11 mouse cellular contexts compared by ENCODE assay signal in the genomic region with DNA sequence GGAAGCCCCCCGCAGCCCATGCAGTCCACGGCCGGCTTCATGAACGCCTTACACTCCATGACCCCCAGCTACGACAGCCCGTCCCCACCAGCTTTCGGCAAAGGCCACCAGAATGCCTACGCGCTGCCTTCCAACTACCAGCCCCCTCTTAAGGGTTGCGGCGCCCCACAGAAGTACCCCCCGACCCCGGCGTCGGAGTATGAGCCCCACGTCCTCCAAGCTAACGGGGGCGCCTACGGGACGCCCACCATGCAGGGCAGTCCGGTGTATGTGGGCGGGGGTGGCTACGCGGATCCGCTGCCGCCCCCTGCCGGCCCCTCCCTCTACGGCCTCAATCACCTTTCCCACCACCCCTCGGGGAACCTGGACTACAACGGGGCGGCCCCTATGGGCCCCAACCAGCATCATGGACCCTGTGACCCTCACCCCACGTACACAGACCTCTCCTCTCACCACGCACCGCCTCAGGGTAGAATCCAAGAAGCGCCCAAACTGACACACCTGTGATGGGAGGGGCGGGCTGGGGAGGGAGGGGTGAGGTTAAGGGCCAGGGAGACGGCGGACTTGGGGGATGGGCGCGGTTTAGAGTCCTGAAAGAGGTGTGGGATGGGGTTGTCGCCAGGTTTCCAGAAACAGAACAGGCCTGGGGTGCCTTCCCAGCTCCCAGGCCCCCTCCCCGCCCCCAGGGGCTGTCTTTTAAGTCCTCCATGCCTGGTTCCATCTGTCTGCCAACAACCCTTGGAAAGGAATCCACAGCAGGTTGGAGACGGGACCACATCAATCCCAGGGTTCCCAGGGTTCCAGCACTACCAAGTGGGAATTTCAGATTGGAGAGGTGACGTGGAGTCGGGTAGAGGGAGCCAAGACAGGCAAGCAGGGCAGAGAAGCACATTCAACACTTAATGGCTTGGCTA. TPM values are rescaled to one million over a fixed set of nuclear protein-coding genes. Genes with fewer than 3 reads are reported as not detected.
DNase-seq lines count a peak whose midpoint lies in the region; ATAC-seq and TF ChIP-seq lines count a peak whose summit lies in the region.
"Had no signal": no experiment of that assay in that cellular context is flagged by ENCODE, and none has a peak within 500 bp of the region (broad histone marks: within the 10 kb centered on the region; RNA-seq: fewer than 3 reads in every experiment).

No protein-coding gene starts in this region.

- no peak for DNase-seq in midbrain, postnatal 0 days (ENCODE audit: low spot score)
- no peak for DNase-seq in midbrain, embryonic 10.5 days (ENCODE audit: low spot score)
- DNase-seq in hindbrain, embryonic 10.5 days (ENCODE audit: low spot score): peak; percentile 44
- peak; percentile 66 to 78 for DNase-seq in kidney, postnatal 4 days
- DNase-seq in frontal cortex, postnatal 25 days (ENCODE audit: low spot score in 2 of 2): no peak
- DNase-seq in testis, postnatal 14 days (ENCODE audit: low spot score): no peak
- DNase-seq in layer of hippocampus, adult 9-10 months (ENCODE audit: low spot score): no peak

- ATAC-seq in midbrain, postnatal 0 days (ENCODE audit: low FRiP score): no peak
- ATAC-seq in stomach, embryonic 16.5 days (ENCODE audit: insufficient read depth, low FRiP score): no peak
- ATAC-seq: activated CD4-positive, CD25-positive, alpha-beta regulatory T cell, adult 4 months had no signal

- H3K9ac ChIP-seq in midbrain, postnatal 0 days (replicated peaks; ENCODE audit: low read length, poor library complexity, severe bottlenecking): no peak overlapping the region
- peak overlapping the region; percentile 73 for H3K9ac ChIP-seq in stomach, embryonic 16.5 days (ENCODE audit: low read length)

- TF ChIP-seq CTCF in midbrain, postnatal 0 days (IDR thresholded peaks at IDR 0.05): no peak

- peak overlapping the region; percentile 4; the same call in 1 of the 2 replicates for H3K4me2 ChIP-seq in midbrain, postnatal 0 days (ENCODE audit: low read depth, low read length, poor library complexity, severe bottlenecking)
- peak overlapping the region; percentile 59 for H3K4me2 ChIP-seq in stomach, embryonic 16.5 days (ENCODE audit: low read depth, low read length)

- no peak overlapping the region for H3K27ac ChIP-seq in midbrain, postnatal 0 days (ENCODE audit: low read depth, low read length)
- no peak overlapping the region for H3K27ac ChIP-seq in midbrain, embryonic 10.5 days (replicated peaks)
- peak overlapping the region; percentile 86 for H3K27ac ChIP-seq in hindbrain, embryonic 10.5 days
- H3K27ac ChIP-seq in stomach, embryonic 16.5 days (ENCODE audit: low read length): peak overlapping the region; percentile 93

- WGBS in midbrain, postnatal 0 days: 4% methylated on average over 45 of the region's 45 CpGs
- WGBS in midbrain, embryonic 10.5 days: 2% methylated on average over 45 of the region's 45 CpGs
- WGBS in hindbrain, embryonic 10.5 days: 2% methylated on average over 44 of the region's 45 CpGs
- WGBS in stomach, embryonic 16.5 days: 7% methylated on average over 45 of the region's 45 CpGs

- H3K9me3 ChIP-seq in midbrain, postnatal 0 days (ENCODE audit: low read length): no peaks in the 10 kb centered on the region
- no peaks in the 10 kb centered on the region for H3K9me3 ChIP-seq in midbrain, embryonic 10.5 days (replicated peaks)
- H3K9me3 ChIP-seq in hindbrain, embryonic 10.5 days: no peaks in the 10 kb centered on the region
- H3K9me3 ChIP-seq in stomach, embryonic 16.5 days (replicated peaks; ENCODE audit: control insufficient read depth, low read length): no peaks in the 10 kb centered on the region

- H3K4me3 ChIP-seq in midbrain, postnatal 0 days (ENCODE audit: low read depth, low read length): no peak overlapping the region
- H3K4me3 ChIP-seq in midbrain, embryonic 10.5 days: no peak overlapping the region
- peak overlapping the region; percentile 50 for H3K4me3 ChIP-seq in hindbrain, embryonic 10.5 days
- peak overlapping the region; percentile 37 for H3K4me3 ChIP-seq in stomach, embryonic 16.5 days (replicated peaks; ENCODE audit: low read length)

- peaks cover 94% of the 10 kb centered on the region for H3K27me3 ChIP-seq in midbrain, postnatal 0 days (ENCODE audit: insufficient read depth, low read length)
- peaks cover 100% of the 10 kb centered on the region for H3K27me3 ChIP-seq in midbrain, embryonic 10.5 days (ENCODE audit: low read depth, poor library complexity, severe bottlenecking)
- H3K27me3 ChIP-seq in hindbrain, embryonic 10.5 days (ENCODE audit: insufficient read depth, poor library complexity, severe bottlenecking): peaks cover 100% of the 10 kb centered on the region
- H3K27me3 ChIP-seq in stomach, embryonic 16.5 days (ENCODE audit: control insufficient read depth, insufficient read depth, low read length): peaks cover 37% of the 10 kb centered on the region

- no peaks in the 10 kb centered on the region for H3K36me3 ChIP-seq in midbrain, postnatal 0 days (ENCODE audit: insufficient read depth, low read length)
- no peaks in the 10 kb centered on the region for H3K36me3 ChIP-seq in midbrain, embryonic 10.5 days
- H3K36me3 ChIP-seq in hindbrain, embryonic 10.5 days: peaks cover 5% of the 10 kb centered on the region; the same call in 1 of the 2 replicates
- H3K36me3 ChIP-seq in stomach, embryonic 16.5 days (ENCODE audit: control insufficient read depth, insufficient read depth, low read length): no peaks in the 10 kb centered on the region

- no peaks in the 10 kb centered on the region for H3K4me1 ChIP-seq in midbrain, postnatal 0 days (ENCODE audit: insufficient read depth, low read length)
- peaks cover 15% of the 10 kb centered on the region; the same call in 1 of the 2 replicates for H3K4me1 ChIP-seq in midbrain, embryonic 10.5 days
- peaks cover 33% of the 10 kb centered on the region for H3K4me1 ChIP-seq in hindbrain, embryonic 10.5 days (replicated peaks)
- H3K4me1 ChIP-seq in stomach, embryonic 16.5 days (ENCODE audit: control insufficient read depth, insufficient read depth, low read length): peaks cover 56% of the 10 kb centered on the region

RNA-seq across cellular contexts. Expression of a gene that starts 4.2 kb away (rescaled TPM):
- total RNA-seq in midbrain, postnatal 0 days (2014; rRNA removed): 0.52 and 1.2 TPM in 2 replicates
- polyA plus RNA-seq in midbrain, postnatal 0 days (2015; fragmentation: Nextera tagmentation; extraction: Ambion mirVana): not detected in 2 replicates
- 0.10 TPM in 1 of 2 replicates, not detected in the other for polyA plus RNA-seq in midbrain, embryonic 10.5 days (2016; fragmentation: Nextera tagmentation; extraction: Ambion mirVana)
- 30.1 and 49.6 TPM in 2 replicates for polyA plus RNA-seq in hindbrain, embryonic 10.5 days (2016; fragmentation: Nextera tagmentation; extraction: Ambion mirVana)
- 9.1 and 11.5 TPM in 2 replicates for polyA plus RNA-seq in stomach, embryonic 16.5 days (2015; fragmentation: Nextera tagmentation; extraction: Ambion mirVana)
- total RNA-seq: gastrocnemius, adult 18-20 months; neutrophil, adult 5-6 weeks had no signal
- polyA plus RNA-seq: activated CD4-positive, CD25-positive, alpha-beta regulatory T cell, adult 4 months had no signal

RNA-seq across cellular contexts. Expression of a gene that starts 19.4 kb away (rescaled TPM):
- not detected in 2 replicates for total RNA-seq in midbrain, postnatal 0 days (2014; rRNA removed)
- polyA plus RNA-seq in midbrain, postnatal 0 days (2015; fragmentation: Nextera tagmentation; extraction: Ambion mirVana): not detected in 2 replicates
- 0.15 TPM in 1 of 2 replicates, not detected in the other for polyA plus RNA-seq in midbrain, embryonic 10.5 days (2016; fragmentation: Nextera tagmentation; extraction: Ambion mirVana)
- 15.4 and 22.7 TPM in 2 replicates for polyA plus RNA-seq in hindbrain, embryonic 10.5 days (2016; fragmentation: Nextera tagmentation; extraction: Ambion mirVana)
- polyA plus RNA-seq in stomach, embryonic 16.5 days (2015; fragmentation: Nextera tagmentation; extraction: Ambion mirVana): 0.24 TPM in 1 of 2 replicates, not detected in the other
- total RNA-seq: gastrocnemius, adult 18-20 months; neutrophil, adult 5-6 weeks had no signal
- polyA plus RNA-seq: activated CD4-positive, CD25-positive, alpha-beta regulatory T cell, adult 4 months had no signal

RNA-seq across cellular contexts. Expression of a gene that starts 23.0 kb away (rescaled TPM):
- total RNA-seq in midbrain, postnatal 0 days (2014; rRNA removed): 0.94 and 9.2 TPM in 2 replicates
- polyA plus RNA-seq in midbrain, postnatal 0 days (2015; fragmentation: Nextera tagmentation; extraction: Ambion mirVana): not detected in 2 replicates
- not detected in 2 replicates for polyA plus RNA-seq in midbrain, embryonic 10.5 days (2016; fragmentation: Nextera tagmentation; extraction: Ambion mirVana)
- polyA plus RNA-seq in hindbrain, embryonic 10.5 days (2016; fragmentation: Nextera tagmentation; extraction: Ambion mirVana): 5.3 and 9.6 TPM in 2 replicates
- 0.99 and 1.5 TPM in 2 replicates for polyA plus RNA-seq in stomach, embryonic 16.5 days (2015; fragmentation: Nextera tagmentation; extraction: Ambion mirVana)
- polyA plus RNA-seq: activated CD4-positive, CD25-positive, alpha-beta regulatory T cell, adult 4 months had no signal

RNA-seq across cellular contexts. Expression of a gene that starts 28.1 kb away (rescaled TPM):
- total RNA-seq in midbrain, postnatal 0 days (2014; rRNA removed): 0.09 and 0.66 TPM in 2 replicates
- polyA plus RNA-seq in midbrain, postnatal 0 days (2015; fragmentation: Nextera tagmentation; extraction: Ambion mirVana): not detected in 2 replicates
- polyA plus RNA-seq in midbrain, embryonic 10.5 days (2016; fragmentation: Nextera tagmentation; extraction: Ambion mirVana): not detected in 2 replicates
- polyA plus RNA-seq in hindbrain, embryonic 10.5 days (2016; fragmentation: Nextera tagmentation; extraction: Ambion mirVana): 0.47 and 3.1 TPM in 2 replicates
- 2.2 and 2.7 TPM in 2 replicates for polyA plus RNA-seq in stomach, embryonic 16.5 days (2015; fragmentation: Nextera tagmentation; extraction: Ambion mirVana)

RNA-seq across cellular contexts. Expression of a gene that starts 43.0 kb away (rescaled TPM):
- total RNA-seq in midbrain, postnatal 0 days (2014; rRNA removed): 1.5 TPM in 1 of 2 replicates, not detected in the other
- not detected in 2 replicates for polyA plus RNA-seq in midbrain, postnatal 0 days (2015; fragmentation: Nextera tagmentation; extraction: Ambion mirVana)
- polyA plus RNA-seq in midbrain, embryonic 10.5 days (2016; fragmentation: Nextera tagmentation; extraction: Ambion mirVana): not detected in 2 replicates
- polyA plus RNA-seq in hindbrain, embryonic 10.5 days (2016; fragmentation: Nextera tagmentation; extraction: Ambion mirVana): 0.14 and 6.3 TPM in 2 replicates
- 13.8 TPM in 2 replicates for polyA plus RNA-seq in stomach, embryonic 16.5 days (2015; fragmentation: Nextera tagmentation; extraction: Ambion mirVana)
- total RNA-seq: neutrophil, adult 5-6 weeks had no signal
- polyA plus RNA-seq: activated CD4-positive, CD25-positive, alpha-beta regulatory T cell, adult 4 months had no signal

Comparison
In these comparisons a context has a peak if more than half of its experiments do, and no peak if none do; other contexts are left out.
1. DNase-seq: peak in hindbrain, embryonic 10.5 days (single experiment) and kidney, postnatal 4 days (2 of 2); none in midbrain, postnatal 0 days (single experiment), midbrain, embryonic 10.5 days (single experiment), frontal cortex, postnatal 25 days (0 of 2), testis, postnatal 14 days (single experiment) and layer of hippocampus, adult 9-10 months (single experiment).
2. H3K27ac ChIP-seq: peak in hindbrain, embryonic 10.5 days (single experiment) and stomach, embryonic 16.5 days (single experiment); none in midbrain, postnatal 0 days (single experiment) and midbrain, embryonic 10.5 days (single experiment).
3. H3K4me3 ChIP-seq: peak in hindbrain, embryonic 10.5 days (single experiment) and stomach, embryonic 16.5 days (single experiment); none in midbrain, postnatal 0 days (single experiment) and midbrain, embryonic 10.5 days (single experiment).
4. RNA of a gene that starts 19.4 kb away (polyA plus RNA-seq): 15.4 to 22.7 TPM in hindbrain, embryonic 10.5 days; 0.15 TPM in midbrain, embryonic 10.5 days, 0.24 TPM in stomach, embryonic 16.5 days and not detected in midbrain, postnatal 0 days; every median in the first group is over 10 times any median in the second.